Mouse (Mus musculus) layer of hippocampus, adult 8-10 months (tissue): ENCODE measurements around the gene Sstr3. TPM values are rescaled to one million over a fixed set of nuclear protein-coding genes. Genes with fewer than 3 reads are reported as not detected.

ENCODE experiments used
- DNase-seq, 2 experiments: peaks; one replicate each; pipeline ENCODE4 v3.0.0; 2022; ENCODE audit warnings: low spot score in 2 of 2
- total RNA-seq, 4 experiments: library from RNA; stranded (reverse); gene quantifications; 2 replicates each; pipeline ENCODE4 v1.2.4; 2022

The Sstr3 gene
- 10 to 100 TPM; 25.8 to 31.9 (median 27.1) TPM for total RNA-seq

GRCm38 (mm10) chr15:78544561-78545001, at the start of gene Sstr3:
Sstr3 (minus strand) TSS chr15:78544685.
- peak in 1 of 2 experiments; percentile 30 for DNase-seq

GRCm38 (mm10) chr15:78593896-78594425, 49.5 kb upstream of the Sstr3 start:
- no peak for DNase-seq

- DNase-seq, result no peak
Observed at GRCm38 (mm10) chr15:78592452-78592968, 48.0 kb upstream of the Sstr3 start.

GRCm38 (mm10) chr15:78591680-78592451, 47.4 kb upstream of the Sstr3 start:
- DNase-seq, result no peak

- no peak for DNase-seq
Observed at GRCm38 (mm10) chr15:78590785-78591184, 46.3 kb upstream of the Sstr3 start.

GRCm38 (mm10) chr15:78589936-78590335, 45.5 kb upstream of the Sstr3 start:
- no peak for DNase-seq

- no peak for DNase-seq
Observed at GRCm38 (mm10) chr15:78588900-78589299, 44.4 kb upstream of the Sstr3 start.

- no peak for DNase-seq
Observed at GRCm38 (mm10) chr15:78588049-78588448, 43.6 kb upstream of the Sstr3 start.

- peak; percentile 70 to 92 for DNase-seq
Observed at GRCm38 (mm10) chr15:78587050-78587994, 42.8 kb upstream of the Sstr3 start.

GRCm38 (mm10) chr15:78585404-78585803, 40.9 kb upstream of the Sstr3 start:
- DNase-seq, result no peak

- no peak for DNase-seq
Observed at GRCm38 (mm10) chr15:78583352-78583751, 38.9 kb upstream of the Sstr3 start.

- no peak for DNase-seq
Observed at GRCm38 (mm10) chr15:78576284-78576810, 31.9 kb upstream of the Sstr3 start.

GRCm38 (mm10) chr15:78572658-78573397, 28.3 kb upstream of the Sstr3 start, which contains the start of gene Rac2:
Rac2 (minus strand) TSS chr15:78572783.
- no peak for DNase-seq

GRCm38 (mm10) chr15:78572270-78572600, 27.8 kb upstream of the Sstr3 start:
- no peak for DNase-seq

- no peak for DNase-seq
Observed at GRCm38 (mm10) chr15:78571554-78572269, 27.2 kb upstream of the Sstr3 start.

- no peak for DNase-seq
Observed at GRCm38 (mm10) chr15:78570170-78570569, 25.7 kb upstream of the Sstr3 start.

GRCm38 (mm10) chr15:78567608-78568120, 23.2 kb upstream of the Sstr3 start:
- DNase-seq, result no peak

- no peak for DNase-seq
Observed at GRCm38 (mm10) chr15:78564764-78565435, 20.4 kb upstream of the Sstr3 start.

GRCm38 (mm10) chr15:78563937-78564336, 19.5 kb upstream of the Sstr3 start:
- DNase-seq, result no peak
